Mouse (Mus musculus): ENCODE data around the gene Ddx27.

Ddx27 gene

GRCm38 (mm10) chr2:167063906-167064496, 49.0 kb downstream of the Ddx27 start:
- DNase-seq, result peak; percentile 29

- no peak for DNase-seq
Observed at GRCm38 (mm10) chr2:167064601-167065295, 49.8 kb downstream of the Ddx27 start.

GRCm38 (mm10) chr2:167066031-167066430, 51.0 kb downstream of the Ddx27 start:
- DNase-seq, result no peak

- DNase-seq, result no peak
Observed at GRCm38 (mm10) chr2:167066528-167067516, 51.8 kb downstream of the Ddx27 start.

GRCm38 (mm10) chr2:167067575-167067974, 52.6 kb downstream of the Ddx27 start:
- no peak for DNase-seq

- peak; percentile 56 for DNase-seq
Observed at GRCm38 (mm10) chr2:167070341-167070740, 55.3 kb downstream of the Ddx27 start.

- DNase-seq, result no peak
Observed at GRCm38 (mm10) chr2:167071266-167071640, 56.3 kb downstream of the Ddx27 start.

- DNase-seq, result peak; percentile 97
Observed at GRCm38 (mm10) chr2:167071641-167072601, 56.9 kb downstream of the Ddx27 start.

GRCm38 (mm10) chr2:167074587-167074986, 59.6 kb downstream of the Ddx27 start:
- DNase-seq, result no peak

- DNase-seq, result no peak
Observed at GRCm38 (mm10) chr2:167076352-167076751, 61.4 kb downstream of the Ddx27 start.

GRCm38 (mm10) chr2:167076759-167077158, 61.8 kb downstream of the Ddx27 start:
- no peak for DNase-seq

GRCm38 (mm10) chr2:167077199-167077962, 62.4 kb downstream of the Ddx27 start:
- no peak for DNase-seq

GRCm38 (mm10) chr2:167078486-167078885, 63.5 kb downstream of the Ddx27 start:
- no peak for DNase-seq

GRCm38 (mm10) chr2:167078931-167079495, 64.0 kb downstream of the Ddx27 start:
- DNase-seq, result no peak

- DNase-seq, result no peak
Observed at GRCm38 (mm10) chr2:167079535-167080257, 64.7 kb downstream of the Ddx27 start.

GRCm38 (mm10) chr2:167080387-167080786, 65.4 kb downstream of the Ddx27 start:
- DNase-seq, result no peak

- no peak for DNase-seq
Observed at GRCm38 (mm10) chr2:167081135-167081534, 66.1 kb downstream of the Ddx27 start.

- no peak for DNase-seq
Observed at GRCm38 (mm10) chr2:167081639-167082038, 66.6 kb downstream of the Ddx27 start.

Measured in kidney, adult 9 months (tissue).